ENCODE assay signal across 13 mouse cellular contexts in genomic region chr11:5033136-5033535, GRCm38 (mm10). TPM values are rescaled to one million over a fixed set of nuclear protein-coding genes. Genes with fewer than 3 reads are reported as not detected.
DNase-seq lines count a peak whose midpoint lies in the region; ATAC-seq and TF ChIP-seq lines count a peak whose summit lies in the region.
"Had no signal": no experiment of that assay in that cellular context is flagged by ENCODE, and none has a peak within 500 bp of the region (broad histone marks: within the 10 kb centered on the region; RNA-seq: fewer than 3 reads in every experiment).

No protein-coding gene starts in this region.

- no peak overlapping the region for H3K4me2 ChIP-seq in liver, postnatal 0 days (ENCODE audit: low read depth, low read length)
- H3K4me2 ChIP-seq: limb, embryonic 12.5 days; stomach, embryonic 15.5 days had no signal

- intact Hi-C loops in heart, postnatal 36 days (cut with DNase I): no loop called here

- DNase-seq in gastrocnemius, adult 8-10 months (ENCODE audit: low spot score in 2 of 2): peak; percentile 45 to 64
- DNase-seq in gastrocnemius, postnatal 10 days: no peak
- peak; percentile 62 for DNase-seq in MN1 (ENCODE audit: low spot score)
- peak; percentile 86 to 91 for DNase-seq in cerebellum, postnatal 10 days
- peak; percentile 63 for DNase-seq in heart, postnatal 36 days
- DNase-seq in embryo, embryonic 9.5 days (ENCODE audit: extremely low spot score): no peak
- DNase-seq in c-Kit-positive CD71-positive TER-119-positive erythroid progenitor cells, embryonic 14.5 days (ENCODE audit: low spot score): no peak
- no peak for DNase-seq in liver, postnatal 0 days
- DNase-seq: B cell, adult 2 months; embryo, embryonic 11 days had no signal

- no peak for TF ChIP-seq CTCF in liver, postnatal 0 days (IDR thresholded peaks at IDR 0.05; ENCODE audit: low read depth)

- ATAC-seq in liver, postnatal 0 days: no peak

- H3K9ac ChIP-seq in liver, postnatal 0 days (replicated peaks): no peak overlapping the region
- H3K9ac ChIP-seq: limb, embryonic 12.5 days; stomach, embryonic 15.5 days had no signal

- no peak overlapping the region for H3K4me3 ChIP-seq in liver, postnatal 0 days (ENCODE audit: low read depth, low read length)
- H3K4me3 ChIP-seq: limb, embryonic 12.5 days; stomach, embryonic 15.5 days had no signal

- H3K27ac ChIP-seq in liver, postnatal 0 days (ENCODE audit: low read depth): no peak overlapping the region
- H3K27ac ChIP-seq: limb, embryonic 12.5 days; macrophage; stomach, embryonic 15.5 days had no signal

- no peaks in the 10 kb centered on the region for H3K27me3 ChIP-seq in liver, postnatal 0 days (ENCODE audit: insufficient read depth, low read length)
- H3K27me3 ChIP-seq: limb, embryonic 12.5 days; stomach, embryonic 15.5 days had no signal

- H3K4me1 ChIP-seq in liver, postnatal 0 days (ENCODE audit: insufficient read depth): no peaks in the 10 kb centered on the region
- H3K4me1 ChIP-seq: limb, embryonic 12.5 days; stomach, embryonic 15.5 days had no signal

- peaks cover 91% of the 10 kb centered on the region for H3K36me3 ChIP-seq in liver, postnatal 0 days (replicated peaks; ENCODE audit: insufficient read depth, low read length)

- TF ChIP-seq EP300 in liver, postnatal 0 days (IDR thresholded peaks at IDR 0.05; ENCODE audit: low read depth): no peak

- no peaks in the 10 kb centered on the region for H3K9me3 ChIP-seq in liver, postnatal 0 days (ENCODE audit: low read length)
- H3K9me3 ChIP-seq: limb, embryonic 12.5 days; stomach, embryonic 15.5 days had no signal

- 71% methylated on average over 3 of the region's 3 CpGs for WGBS in liver, postnatal 0 days (ENCODE audit: insufficient replicate concordance)

RNA-seq across cellular contexts. Expression of gene Rasl10a, which starts 24.8 kb away (rescaled TPM):
- not detected for total RNA-seq in gastrocnemius, adult 8-10 months (2022)
- under 1 TPM; 0.42 to 0.56 TPM for total RNA-seq in gastrocnemius, postnatal 10 days (2021)
- total RNA-seq in heart, postnatal 36 days (2021): 1 to 10 TPM; 5.1 to 9.5 TPM
- 0.58 and 0.66 TPM in 2 replicates for polyA plus RNA-seq in liver, postnatal 0 days (2015; fragmentation: Nextera tagmentation; extraction: Ambion mirVana)
- polyA plus RNA-seq: macrophage had no signal

RNA-seq across cellular contexts. Expression of gene Gas2l1, which starts 32.0 kb away (rescaled TPM):
- total RNA-seq in gastrocnemius, adult 8-10 months (2022): 1 to 10 TPM; 2.4 to 3.8 (median 3.1) TPM
- total RNA-seq in gastrocnemius, postnatal 10 days (2021): 10 to 100 TPM; 12.9 to 15.5 TPM
- 10 to 100 TPM; 17.5 to 18.7 TPM for total RNA-seq in heart, postnatal 36 days (2021)
- 14.9 TPM in 2 replicates for polyA plus RNA-seq in liver, postnatal 0 days (2015; fragmentation: Nextera tagmentation; extraction: Ambion mirVana)

RNA-seq across cellular contexts. Expression of gene Ap1b1, which starts 46.5 kb away (rescaled TPM):
- total RNA-seq in gastrocnemius, adult 8-10 months (2022): 10 to 100 TPM; 33.1 to 38.3 (median 37.8) TPM
- total RNA-seq in gastrocnemius, postnatal 10 days (2021): 10 to 100 TPM; 40.5 to 49.5 TPM
- 10 to 100 TPM; 47.4 to 56.0 TPM for total RNA-seq in heart, postnatal 36 days (2021)
- 40.7 and 46.3 TPM in 2 replicates for polyA plus RNA-seq in liver, postnatal 0 days (2015; fragmentation: Nextera tagmentation; extraction: Ambion mirVana)

Comparison
In these comparisons a context has a peak if more than half of its experiments do, and no peak if none do; other contexts are left out.
1. DNase-seq: peak in gastrocnemius, adult 8-10 months (2 of 2), MN1 (single experiment), cerebellum, postnatal 10 days (2 of 2) and heart, postnatal 36 days (2 of 2); none in gastrocnemius, postnatal 10 days (single experiment), embryo, embryonic 9.5 days (single experiment), c-Kit-positive CD71-positive TER-119-positive erythroid progenitor cells, embryonic 14.5 days (single experiment) and liver, postnatal 0 days (single experiment).